Mouse (Mus musculus) MEL (cell line): ENCODE data around the gene Lamb3. TPM values are rescaled to one million over a fixed set of nuclear protein-coding genes. Genes with fewer than 3 reads are reported as not detected.

Experiments
- DNase-seq: peaks from one replicate; pipeline ENCODE4 v3.0.0; 2011; ENCODE audit warnings: low read depth, low spot score
- H3K27ac ChIP-seq: 2 replicates; pipeline ENCODE4 v1.5.1; 2012; ENCODE audit warnings: low read depth, mild to moderate bottlenecking, control low read depth, low read length, moderate library complexity; ENCODE audit not compliant: control insufficient read depth
- H3K27me3 ChIP-seq, 2 experiments: fragments of 150-350 bp in 1 of 2; sonication (generic) in 1 of 2; 2 replicates each; pipeline ENCODE4 v1.6.1; 2012; ENCODE audit warnings: low read length in 2 of 2, mild to moderate bottlenecking in 2 of 2, improper control_type of control experiment in 1 of 2, moderate library complexity in 1 of 2; ENCODE audit not compliant: insufficient read depth in 2 of 2, control insufficient read depth in 1 of 2
- H3K36me3 ChIP-seq, 2 experiments: 2 replicates each; pipeline ENCODE4 v1.6.1; 2012 to 2014; ENCODE audit warnings: low read length in 2 of 2, improper control_type of control experiment in 1 of 2, inconsistent platforms in 1 of 2, mild to moderate bottlenecking in 1 of 2; ENCODE audit not compliant: insufficient read depth in 2 of 2, control insufficient read depth in 1 of 2
- H3K4me1 ChIP-seq, 2 experiments: fragments of 150-350 bp in 1 of 2; sonication (generic) in 1 of 2; 2 replicates each; pipeline ENCODE4 v1.6.1; 2012; ENCODE audit warnings: low read length in 2 of 2, improper control_type of control experiment in 1 of 2, mild to moderate bottlenecking in 1 of 2; ENCODE audit not compliant: insufficient read depth in 2 of 2, control insufficient read depth in 1 of 2
- H3K4me3 ChIP-seq, 2 experiments: fragments of 150-350 bp in 1 of 2; sonication (generic) in 1 of 2; 2 replicates each; pipeline ENCODE4 v1.5.1; 2012; ENCODE audit warnings: low read depth in 2 of 2, low read length in 2 of 2, mild to moderate bottlenecking in 2 of 2, moderate library complexity in 2 of 2, control low read depth in 1 of 2, improper control_type of control experiment in 1 of 2; ENCODE audit not compliant: control insufficient read depth in 1 of 2, insufficient read depth in 1 of 2
- H3K79me2 ChIP-seq: 2 replicates; pipeline ENCODE4 v1.6.1; 2012; ENCODE audit warnings: mild to moderate bottlenecking, low read length, moderate library complexity; ENCODE audit not compliant: control insufficient read depth, poor library complexity, insufficient read depth
- H3K9ac ChIP-seq: 2 replicates; pipeline ENCODE4 v1.6.1; 2012; ENCODE audit warnings: low read depth, mild to moderate bottlenecking, control low read depth, low read length, moderate library complexity; ENCODE audit not compliant: control insufficient read depth, poor library complexity, severe bottlenecking
- H3K9me3 ChIP-seq: fragments of 150-350 bp; sonication (generic); replicated peaks from 2 replicates; pipeline ENCODE4 v1.6.1; 2012; ENCODE audit warnings: mild to moderate bottlenecking, low read length, improper control_type of control experiment, moderate library complexity; ENCODE audit not compliant: insufficient read depth
- BHLHE40 ChIP-seq: IDR thresholded peaks from 2 replicates; pipeline ENCODE4 v1.6.1; 2012; ENCODE audit warnings: low read depth, mild to moderate bottlenecking, inconsistent platforms, low read length, improper control_type of control experiment, borderline replicate concordance
- CTCF ChIP-seq, 3 experiments: IDR thresholded peaks in 2 of 3; conservative IDR thresholded peaks in 1 of 3; 2 replicates each; pipeline ENCODE4 v1.5.1; 2011 to 2012; ENCODE audit warnings: low read length in 3 of 3, low read depth in 2 of 3, mild to moderate bottlenecking in 2 of 3, improper control_type of control experiment in 1 of 3, inconsistent platforms in 1 of 3, mixed read lengths in 1 of 3, moderate library complexity in 1 of 3; ENCODE audit not compliant: control insufficient read depth in 1 of 3, insufficient read depth in 1 of 3, poor library complexity in 1 of 3, severe bottlenecking in 1 of 3
- E2F4 ChIP-seq: IDR thresholded peaks from 2 replicates; pipeline ENCODE4 v1.6.1; 2011; ENCODE audit warnings: low read depth, low read length, improper control_type of control experiment, borderline replicate concordance
- GABPA ChIP-seq: IDR thresholded peaks from 2 replicates; pipeline ENCODE4 v1.6.1; 2012; ENCODE audit warnings: low read depth, mild to moderate bottlenecking, inconsistent platforms, low read length, improper control_type of control experiment, moderate library complexity
- GATA1 ChIP-seq: IDR thresholded peaks from 2 replicates; pipeline ENCODE4 v1.6.1; 2011; ENCODE audit warnings: low read depth, low read length, improper control_type of control experiment
- MAFK ChIP-seq: IDR thresholded peaks from 2 replicates; pipeline ENCODE4 v1.6.1; 2011; ENCODE audit warnings: low read depth, mild to moderate bottlenecking, low read length, improper control_type of control experiment, borderline replicate concordance
- MAX ChIP-seq: IDR thresholded peaks from 2 replicates; pipeline ENCODE4 v1.6.1; 2011; ENCODE audit warnings: low read length, improper control_type of control experiment
- MAZ ChIP-seq: IDR thresholded peaks from 2 replicates; pipeline ENCODE4 v1.6.1; 2012; ENCODE audit warnings: low read depth, mild to moderate bottlenecking, inconsistent platforms, low read length, improper control_type of control experiment
- MYB ChIP-seq: IDR thresholded peaks from 2 replicates; pipeline ENCODE4 v1.6.1; 2011; ENCODE audit warnings: mild to moderate bottlenecking, low read depth, low read length, improper control_type of control experiment
- NRF1 ChIP-seq: IDR thresholded peaks from 2 replicates; pipeline ENCODE4 v1.6.1; 2014; ENCODE audit warnings: low read depth, mild to moderate bottlenecking, inconsistent platforms, low read length, improper control_type of control experiment, moderate library complexity; ENCODE audit not compliant: poor library complexity, insufficient read depth, severe bottlenecking
- RAD21 ChIP-seq: IDR thresholded peaks from 2 replicates; pipeline ENCODE4 v1.6.1; 2011; ENCODE audit warnings: mild to moderate bottlenecking, low read depth, low read length, improper control_type of control experiment
- SIN3A ChIP-seq: IDR thresholded peaks from 2 replicates; pipeline ENCODE4 v1.6.1; 2012; ENCODE audit warnings: low read length, improper control_type of control experiment, inconsistent platforms
- SMC3 ChIP-seq: IDR thresholded peaks from 2 replicates; pipeline ENCODE4 v1.6.1; 2011; ENCODE audit warnings: low read depth, low read length, improper control_type of control experiment
- TAL1 ChIP-seq: IDR thresholded peaks from 2 replicates; pipeline ENCODE4 v1.6.1; 2012; ENCODE audit warnings: mild to moderate bottlenecking, inconsistent platforms, low read length, moderate library complexity, mixed read lengths
- TBP ChIP-seq: IDR thresholded peaks from 2 replicates; pipeline ENCODE4 v1.8.0; 2011; ENCODE audit warnings: low read depth, low read length, improper control_type of control experiment
- UBTF ChIP-seq: IDR thresholded peaks from 2 replicates; pipeline ENCODE4 v1.6.1; 2012; ENCODE audit warnings: low read depth, mild to moderate bottlenecking, inconsistent platforms, low read length, improper control_type of control experiment, moderate library complexity, borderline replicate concordance; ENCODE audit not compliant: insufficient read depth
- USF1 ChIP-seq: IDR thresholded peaks from 2 replicates; pipeline ENCODE4 v1.6.1; 2014; ENCODE audit warnings: low read depth, mild to moderate bottlenecking, inconsistent platforms, low read length, improper control_type of control experiment, moderate library complexity
- USF2 ChIP-seq, 2 experiments: IDR thresholded peaks; 2 replicates each; pipeline ENCODE4 v1.6.1; 2011 to 2012; ENCODE audit warnings: improper control_type of control experiment in 2 of 2, low read length in 2 of 2, borderline replicate concordance in 1 of 2, inconsistent platforms in 1 of 2, low read depth in 1 of 2, mild to moderate bottlenecking in 1 of 2; ENCODE audit not compliant: insufficient read depth in 1 of 2
- ZC3H11A ChIP-seq: IDR thresholded peaks from 2 replicates; pipeline ENCODE4 v1.6.1; 2012; ENCODE audit warnings: low read depth, mild to moderate bottlenecking, inconsistent platforms, low read length, improper control_type of control experiment
- polyA plus RNA-seq, 2 experiments: library from polyadenylated mRNA; stranded (reverse) in 1 of 2; unstranded in 1 of 2; fragments of >175 nt in 1 of 2; fragments of >200 nt in 1 of 2; gene quantifications; 2 replicates each; pipeline versions ENCODE4 v1.2.1 to v1.2.4; 2012; ENCODE audit warnings: low replicate concordance in 2 of 2, low read depth in 1 of 2; ENCODE audit not compliant: insufficient read length in 2 of 2, insufficient read depth in 1 of 2, missing spikeins in 1 of 2
- total RNA-seq: library from RNA; depleted of rRNA; stranded (reverse); fragments of 300-350 nt; gene quantifications from 2 replicates; pipeline ENCODE4 v1.2.3, GENCODE M21; 2012

The Lamb3 gene
- total and polyA plus RNA-seq, 3 experiments = 0.03 to 0.35 TPM; not detected in 1

- Histone ChIP-seq H3K27ac (no peak overlapping the region), H3K9me3 (no peaks in the 10 kb centered on the region), H3K27me3 (no peaks in the 10 kb centered on the region; a peak in 1 of 4 replicates), H3K4me3 (no peak overlapping the region), H3K79me2 (no peaks in the 10 kb centered on the region), H3K9ac (no peak overlapping the region), H3K4me1 (no peaks in the 10 kb centered on the region), H3K36me3 (no peaks in the 10 kb centered on the region)
- no peak for DNase-seq
- no peak for TF ChIP-seq TAL1
These were observed 47.5 kb downstream of the Lamb3 start for GRCm38 (mm10) chr1:193255032-193255431.

DNA sequence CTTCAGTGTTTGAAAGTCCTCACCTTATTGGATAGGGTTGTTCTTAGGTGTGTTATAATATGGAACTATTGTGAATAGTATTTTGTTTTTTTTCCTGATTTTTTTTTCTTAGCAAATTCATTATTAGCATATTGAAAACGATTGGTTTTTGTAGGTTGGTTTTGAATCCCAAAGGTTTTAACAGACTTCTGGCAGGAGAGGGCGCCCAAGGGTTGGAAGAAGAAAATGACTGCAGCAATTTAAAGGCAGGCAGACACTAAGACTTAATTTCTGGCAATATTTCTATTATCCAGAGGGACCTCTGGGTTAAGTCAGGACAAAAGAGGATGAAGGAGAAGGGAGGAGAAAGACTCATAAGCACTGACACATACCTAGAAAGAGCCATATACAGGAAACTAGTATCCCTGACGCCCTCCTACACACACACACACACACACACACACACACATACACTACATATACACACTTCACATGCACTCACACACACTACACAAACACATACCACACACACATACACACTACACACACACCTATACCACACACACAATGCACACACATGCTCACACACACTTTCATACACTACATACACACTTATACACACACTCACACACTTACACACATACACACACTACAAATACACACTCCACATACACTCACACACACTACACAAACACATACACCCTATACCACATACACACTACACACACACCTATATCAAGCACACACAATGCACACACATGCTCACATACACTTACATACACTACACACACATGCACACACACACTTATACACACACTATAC lies 48.2 kb downstream of the Lamb3 start:
- no peaks in the 10 kb centered on the region for H3K4me1 ChIP-seq
- H3K79me2 ChIP-seq = no peaks in the 10 kb centered on the region
- no peak overlapping the region for H3K9ac ChIP-seq
- H3K9me3 ChIP-seq = no peaks in the 10 kb centered on the region
- H3K27me3 ChIP-seq = no peaks in the 10 kb centered on the region; a peak in 1 of 4 replicates
- H3K36me3 ChIP-seq = no peaks in the 10 kb centered on the region
- peak; percentile 18 for DNase-seq
- no peak overlapping the region for H3K4me3 ChIP-seq
- no peak overlapping the region for H3K27ac ChIP-seq
- no peak for TF ChIP-seq MYB
- no peak for TF ChIP-seq ZC3H11A
- no peak for TF ChIP-seq MAZ
- no peak for TF ChIP-seq GABPA
- no peak for TF ChIP-seq GATA1
- TF ChIP-seq SIN3A = no peak
- no peak for TF ChIP-seq MAX
- TF ChIP-seq NRF1 = no peak
- peak in 1 of 3 experiments; percentile 45; a peak in 2 of 6 replicates for TF ChIP-seq CTCF (IDR thresholded peaks at IDR 0.05 in 2 of 3, conservative IDR thresholded peaks at IDR 0.05 in 1 of 3; ENCODE audit: control insufficient read depth in 1 of 3, insufficient read depth in 1 of 3, low read depth in 2 of 3, low read length in 3 of 3, poor library complexity in 1 of 3, severe bottlenecking in 1 of 3)
- TF ChIP-seq MAFK = no peak
- no peak for TF ChIP-seq TBP
- no peak for TF ChIP-seq USF1
- TF ChIP-seq USF2 (IDR thresholded peaks at IDR 0.05; ENCODE audit: borderline replicate concordance in 1 of 2, insufficient read depth in 1 of 2, low read depth in 1 of 2, low read length in 2 of 2) = no peak
- peak; percentile 36 for TF ChIP-seq RAD21
- TF ChIP-seq UBTF = no peak
- TF ChIP-seq BHLHE40 = no peak
- no peak for TF ChIP-seq E2F4
- peak; percentile 37 for TF ChIP-seq SMC3
